11 mouse cellular contexts compared by ENCODE assay signal in genomic region chr3:50932397-50933089, GRCm38 (mm10).
DNase-seq lines count a peak whose midpoint lies in the region; ATAC-seq lines count a peak whose summit lies in the region.
"Had no signal": no experiment of that assay in that cellular context is flagged by ENCODE, and none has a peak within 500 bp of the region (broad histone marks: within the 10 kb centered on the region; RNA-seq: fewer than 3 reads in every experiment).

No protein-coding gene starts in this region.

- no peaks in the 10 kb centered on the region for H3K36me3 ChIP-seq in midbrain, embryonic 15.5 days (replicated peaks)

- peaks cover 5% of the 10 kb centered on the region; the same call in 1 of the 2 replicates for H3K4me1 ChIP-seq in midbrain, embryonic 15.5 days

- no peak for ATAC-seq in midbrain, embryonic 15.5 days (replicated peaks)
- ATAC-seq in megakaryocyte progenitor cell, adult 5-6 weeks (replicated peaks; ENCODE audit: poor library complexity): no peak

- peak; percentile 5 for DNase-seq in adrenal gland, postnatal 10 days
- DNase-seq in adrenal gland, adult 8-10 months: no peak
- DNase-seq in layer of hippocampus, adult 9-11 months: peak; percentile 20
- DNase-seq in layer of hippocampus, postnatal 10 days (ENCODE audit: low spot score in 2 of 2): no peak
- peak; percentile 67 to 68 for DNase-seq in cerebellum, postnatal 36 days
- DNase-seq in lung, postnatal 10 days: no peak
- DNase-seq: kidney, postnatal 10 days; right cerebral cortex, postnatal 25 days had no signal

- H3K9me3 ChIP-seq in midbrain, embryonic 15.5 days: no peaks in the 10 kb centered on the region

- no peaks in the 10 kb centered on the region for H3K27me3 ChIP-seq in midbrain, embryonic 15.5 days (replicated peaks)

- WGBS in midbrain, embryonic 15.5 days: 71% methylated on average over 10 of the region's 10 CpGs

- H3K27ac ChIP-seq in midbrain, embryonic 15.5 days: peak overlapping the region; percentile 53; the same call in 1 of the 2 replicates
- H3K27ac ChIP-seq: stomach, postnatal 0 days had no signal

- H3K4me2 ChIP-seq in midbrain, embryonic 15.5 days: no peak overlapping the region

- no peak overlapping the region for H3K9ac ChIP-seq in midbrain, embryonic 15.5 days

- H3K4me3 ChIP-seq in midbrain, embryonic 15.5 days: no peak overlapping the region

Comparison
In these comparisons a context has a peak if more than half of its experiments do, and no peak if none do; other contexts are left out.
1. DNase-seq: peak in adrenal gland, postnatal 10 days (single experiment), layer of hippocampus, adult 9-11 months (single experiment) and cerebellum, postnatal 36 days (2 of 2); none in adrenal gland, adult 8-10 months (single experiment), layer of hippocampus, postnatal 10 days (0 of 2) and lung, postnatal 10 days (single experiment).